Mouse (Mus musculus) embryonic facial prominence, embryonic 11.5 days (tissue): ENCODE data around the gene Fbxo46. TPM values are rescaled to one million over a fixed set of nuclear protein-coding genes. Genes with fewer than 3 reads are reported as not detected.

Experiments used
- ATAC-seq: fragments of 200-750 bp; cut with Nextera tagmentation; replicated peaks from 2 replicates; pipeline ENCODE4 v1.8.0; 2017; ENCODE audit warnings: low read depth; ENCODE audit not compliant: insufficient number of reproducible peaks, low FRiP score, low TSS enrichment
- DNase-seq: peaks from one replicate; pipeline ENCODE4 v3.0.0-alpha.2; 2015; ENCODE audit warnings: low spot score
- H3K27ac ChIP-seq: fragments of 300-500 bp; sonication (generic); replicated peaks from 2 replicates; pipeline ENCODE4 v1.5.1; 2014; ENCODE audit warnings: mild to moderate bottlenecking, low read depth, low read length, control low read depth
- H3K27me3 ChIP-seq: fragments of 300-500 bp; sonication (generic); 2 replicates; pipeline ENCODE4 v1.6.1; 2014; ENCODE audit warnings: mild to moderate bottlenecking, low read length, moderate library complexity, mixed read lengths; ENCODE audit not compliant: control insufficient read depth, insufficient read depth
- H3K36me3 ChIP-seq: fragments of 300-500 bp; sonication (generic); replicated peaks from 2 replicates; pipeline ENCODE4 v1.6.1; 2014; ENCODE audit warnings: low read depth, mild to moderate bottlenecking, low read length, moderate library complexity, mixed read lengths; ENCODE audit not compliant: control insufficient read depth, insufficient read depth
- H3K4me1 ChIP-seq: fragments of 300-500 bp; sonication (generic); 2 replicates; pipeline ENCODE4 v1.6.1; 2014; ENCODE audit warnings: low read length, mixed read lengths; ENCODE audit not compliant: control insufficient read depth, insufficient read depth
- H3K4me2 ChIP-seq: fragments of 300-500 bp; sonication (generic); 2 replicates; pipeline ENCODE4 v1.6.1; 2014; ENCODE audit warnings: low read depth, mild to moderate bottlenecking, control low read depth, low read length, moderate library complexity
- H3K4me3 ChIP-seq: fragments of 300-500 bp; sonication (generic); 2 replicates; pipeline ENCODE4 v1.5.1; 2014; ENCODE audit warnings: low read depth, low read length, control low read depth
- H3K9ac ChIP-seq: fragments of 300-500 bp; sonication (generic); replicated peaks from 2 replicates; pipeline ENCODE4 v1.6.1; 2014; ENCODE audit warnings: mild to moderate bottlenecking, control low read depth, low read length
- H3K9me3 ChIP-seq: fragments of 300-500 bp; sonication (generic); replicated peaks from 2 replicates; pipeline ENCODE4 v1.6.1; 2016; ENCODE audit warnings: mild to moderate bottlenecking, low read length, inconsistent platforms, mixed read lengths; ENCODE audit not compliant: control insufficient read depth
- WGBS: fragments of 180-500 bp; shearing (Covaris S2); extraction: QIAGEN DNeasy Blood & Tissue Kit; methylation state at CpG from one replicate; pipeline ENCODE4 v1.1.7; 2014; 5-methylcytosine and 5-hydroxymethylcytosine counted together
- polyA plus RNA-seq: library from polyadenylated mRNA; unstranded; fragments of >200 nt; fragmentation: Nextera tagmentation; extraction: Ambion mirVana; gene quantifications from 2 replicates; pipeline ENCODE4 v1.2.1, GENCODE M21; 2014

The Fbxo46 gene
- polyA plus RNA-seq, 1 experiment from 2014 or later = 7.4 TPM

GRCm38 (mm10) chr7:19077761-19078160 is 41.9 kb upstream of the Fbxo46 start:
- Histone ChIP-seq H3K36me3 (peaks cover 29% of the 10 kb centered on the region), H3K9ac (no peak overlapping the region), H3K9me3 (no peaks in the 10 kb centered on the region), H3K4me3 (no peak overlapping the region), H3K27me3 (no peaks in the 10 kb centered on the region), H3K27ac (no peak overlapping the region), H3K4me2 (peak overlapping the region; percentile 74; the same call in 1 of the 2 replicates), H3K4me1 (no peaks in the 10 kb centered on the region; the same call in 1 of the 2 replicates)
- no peak for ATAC-seq
- WGBS = 69% methylated on average over 14 of the region's 14 CpGs
- DNase-seq = no peak

- Histone ChIP-seq H3K9ac (no peak overlapping the region), H3K27me3 (no peaks in the 10 kb centered on the region), H3K4me1 (no peaks in the 10 kb centered on the region; the same call in 1 of the 2 replicates), H3K27ac (no peak overlapping the region), H3K4me2 (no peak overlapping the region), H3K4me3 (no peak overlapping the region), H3K9me3 (no peaks in the 10 kb centered on the region), H3K36me3 (peaks cover 30% of the 10 kb centered on the region)
- DNase-seq (no peak), ATAC-seq (no peak)
- 87% methylated on average over 3 of the region's 3 CpGs for WGBS
Observed at GRCm38 (mm10) chr7:19078732-19079131, 40.9 kb upstream of the Fbxo46 start.

- Histone ChIP-seq H3K9ac (no peak overlapping the region), H3K4me1 (peaks cover 5% of the 10 kb centered on the region), H3K36me3 (peaks cover 30% of the 10 kb centered on the region), H3K9me3 (no peaks in the 10 kb centered on the region), H3K27ac (no peak overlapping the region), H3K4me3 (no peak overlapping the region), H3K4me2 (no peak overlapping the region), H3K27me3 (no peaks in the 10 kb centered on the region)
- DNase-seq (no peak), ATAC-seq (no peak)
- WGBS = 81% methylated on average over 19 of the region's 19 CpGs
Observed at GRCm38 (mm10) chr7:19080451-19080950, 39.2 kb upstream of the Fbxo46 start.

GRCm38 (mm10) chr7:19082171-19082570 is 37.5 kb upstream of the Fbxo46 start:
- Histone ChIP-seq H3K27ac (no peak overlapping the region), H3K27me3 (no peaks in the 10 kb centered on the region), H3K4me1 (peaks cover 5% of the 10 kb centered on the region), H3K4me3 (no peak overlapping the region), H3K36me3 (peaks cover 30% of the 10 kb centered on the region), H3K9me3 (no peaks in the 10 kb centered on the region), H3K4me2 (no peak overlapping the region), H3K9ac (no peak overlapping the region)
- ATAC-seq (no peak), DNase-seq (no peak)
- WGBS = 79% methylated on average over 4 of the region's 4 CpGs

- Histone ChIP-seq H3K27me3 (no peaks in the 10 kb centered on the region), H3K4me2 (no peak overlapping the region), H3K9ac (no peak overlapping the region), H3K4me1 (peaks cover 5% of the 10 kb centered on the region), H3K4me3 (no peak overlapping the region), H3K27ac (no peak overlapping the region), H3K9me3 (no peaks in the 10 kb centered on the region), H3K36me3 (peaks cover 30% of the 10 kb centered on the region)
- 55% methylated on average over 6 of the region's 6 CpGs for WGBS
- no peak for ATAC-seq
- no peak for DNase-seq
Observed at GRCm38 (mm10) chr7:19083096-19083495, 36.6 kb upstream of the Fbxo46 start.

GRCm38 (mm10) chr7:19083701-19084100 is 36.0 kb upstream of the Fbxo46 start, which contains the start of gene Dmpk:
Gene Dmpk (plus strand): TSS chr7:19083849.
- Histone ChIP-seq H3K36me3 (peaks cover 30% of the 10 kb centered on the region), H3K27me3 (no peaks in the 10 kb centered on the region), H3K4me2 (no peak within 1 kb of the TSS), H3K4me1 (peaks cover 5% of the 10 kb centered on the region), H3K9me3 (no peaks in the 10 kb centered on the region), H3K9ac (no peak within 1 kb of the TSS; the same call in 1 of the 2 replicates), H3K4me3 (no peak within 1 kb of the TSS), H3K27ac (no peak within 1 kb of the TSS)
- no peak for ATAC-seq
- DNase-seq = no peak
- WGBS = 44% methylated on average over 10 of the region's 10 CpGs

GRCm38 (mm10) chr7:19084277-19084771 is 35.3 kb upstream of the Fbxo46 start:
- Histone ChIP-seq H3K36me3 (peaks cover 30% of the 10 kb centered on the region), H3K9me3 (no peaks in the 10 kb centered on the region), H3K4me3 (no peak overlapping the region), H3K9ac (no peak overlapping the region), H3K27me3 (no peaks in the 10 kb centered on the region), H3K4me1 (peaks cover 5% of the 10 kb centered on the region), H3K27ac (no peak overlapping the region), H3K4me2 (no peak overlapping the region)
- DNase-seq (no peak), ATAC-seq (no peak)
- 78% methylated on average over 6 of the region's 6 CpGs for WGBS

- H3K4me3 ChIP-seq = no peak overlapping the region
- no peak for DNase-seq
- H3K9me3 ChIP-seq = no peaks in the 10 kb centered on the region
- no peak overlapping the region; the same call in 1 of the 2 replicates for H3K4me2 ChIP-seq
- peaks cover 26% of the 10 kb centered on the region for H3K36me3 ChIP-seq
- peaks cover 5% of the 10 kb centered on the region for H3K4me1 ChIP-seq
- H3K27ac ChIP-seq = 0 out of 2 replicates have a peak overlapping the region, but pooled peaks have one; percentile 41
- no peaks in the 10 kb centered on the region for H3K27me3 ChIP-seq
- ATAC-seq = no peak
- 17% methylated on average over 9 of the region's 9 CpGs for WGBS
- H3K9ac ChIP-seq = no peak overlapping the region
Observed at GRCm38 (mm10) chr7:19084921-19085473, 34.7 kb upstream of the Fbxo46 start.
